Mouse (Mus musculus) CH12.LX (cell line): Measurements from ENCODE around the gene Fads3. TPM values are rescaled to one million over a fixed set of nuclear protein-coding genes. Genes with fewer than 3 reads are reported as not detected.

Experiments
- DNase-seq: peaks from one replicate; pipeline ENCODE4 v3.0.0-alpha.2; 2013; ENCODE audit errors: extremely low read depth
- H3K27ac ChIP-seq: 2 replicates; pipeline ENCODE4 v1.5.1; 2012; ENCODE audit warnings: low read depth, mild to moderate bottlenecking, control low read depth, moderate library complexity; ENCODE audit not compliant: insufficient read depth
- H3K27me3 ChIP-seq: replicated peaks from 2 replicates; pipeline ENCODE3; 2012; ENCODE audit warnings: inconsistent platforms
- H3K36me3 ChIP-seq, 2 experiments: replicated peaks in 1 of 2; 2 replicates each; pipeline versions ENCODE3 to v1.6.1; 2012; ENCODE audit warnings: inconsistent platforms in 1 of 2, low read length in 1 of 2, mild to moderate bottlenecking in 1 of 2, mixed read lengths in 1 of 2, moderate library complexity in 1 of 2; ENCODE audit not compliant: control insufficient read depth in 1 of 2, insufficient read depth in 1 of 2
- H3K4me1 ChIP-seq, 2 experiments: 2 replicates each; pipeline ENCODE4 v1.6.1; 2012; ENCODE audit warnings: inconsistent platforms in 1 of 2, moderate library complexity in 1 of 2; ENCODE audit not compliant: insufficient read depth in 2 of 2, control insufficient read depth in 1 of 2
- H3K4me2 ChIP-seq: 2 replicates; pipeline ENCODE4 v1.6.1; 2012; ENCODE audit warnings: low read depth, mild to moderate bottlenecking, control low read depth; ENCODE audit not compliant: poor library complexity, insufficient read depth, severe bottlenecking
- H3K4me3 ChIP-seq, 3 experiments: fragments of 150-350 bp in 1 of 3; sonication (generic) in 1 of 3; replicated peaks in 1 of 3; 2 replicates each; pipeline versions ENCODE3 to v1.5.1; 2011 to 2012; ENCODE audit warnings: low read depth in 2 of 3, low read length in 2 of 3, mild to moderate bottlenecking in 2 of 3, moderate library complexity in 2 of 3, control low read depth in 1 of 3, improper control_type of control experiment in 1 of 3, inconsistent platforms in 1 of 3, mixed read lengths in 1 of 3; ENCODE audit not compliant: poor library complexity in 1 of 3
- H3K79me2 ChIP-seq: replicated peaks from 2 replicates; pipeline ENCODE4 v1.6.1; 2012; ENCODE audit warnings: mild to moderate bottlenecking, moderate library complexity; ENCODE audit not compliant: control insufficient read depth, poor library complexity, insufficient read depth, severe bottlenecking; ENCODE audit errors: extremely low read depth
- H3K9ac ChIP-seq: 2 replicates; pipeline ENCODE4 v1.6.1; 2012; ENCODE audit warnings: low read depth, mild to moderate bottlenecking, control low read depth, moderate library complexity; ENCODE audit not compliant: insufficient read depth
- H3K9me3 ChIP-seq: replicated peaks from 2 replicates; pipeline ENCODE3; 2012; ENCODE audit warnings: low read length, inconsistent platforms, mixed read lengths
- CHD1 ChIP-seq: IDR thresholded peaks from 2 replicates; pipeline ENCODE4 v1.6.1; 2012; ENCODE audit warnings: low read depth, low read length, improper control_type of control experiment, inconsistent platforms
- CTCF ChIP-seq, 2 experiments: IDR thresholded peaks in 1 of 2; conservative IDR thresholded peaks in 1 of 2; 2 replicates each; pipeline ENCODE4 v1.5.1; 2011 to 2012; ENCODE audit warnings: low read depth in 2 of 2, low read length in 2 of 2, improper control_type of control experiment in 1 of 2, inconsistent platforms in 1 of 2, mild to moderate bottlenecking in 1 of 2, moderate library complexity in 1 of 2
- E2F4 ChIP-seq: IDR thresholded peaks from 2 replicates; pipeline ENCODE4 v1.6.1; 2011; ENCODE audit warnings: low read depth, low read length, improper control_type of control experiment; ENCODE audit not compliant: insufficient replicate concordance
- HCFC1 ChIP-seq: IDR thresholded peaks from 2 replicates; pipeline ENCODE4 v1.6.1; 2012; ENCODE audit warnings: low read depth, mild to moderate bottlenecking, inconsistent platforms, low read length, improper control_type of control experiment
- JUN ChIP-seq: IDR thresholded peaks from 2 replicates; pipeline ENCODE4 v1.6.1; 2011; ENCODE audit warnings: low read depth, mild to moderate bottlenecking, low read length, improper control_type of control experiment, moderate library complexity; ENCODE audit not compliant: insufficient read depth
- KAT2A ChIP-seq: IDR thresholded peaks from 2 replicates; pipeline ENCODE4 v1.6.1; 2012; ENCODE audit warnings: low read length, improper control_type of control experiment, inconsistent platforms; ENCODE audit not compliant: insufficient replicate concordance
- MAFK ChIP-seq: IDR thresholded peaks from 2 replicates; pipeline ENCODE4 v1.6.1; 2011; ENCODE audit warnings: low read length, improper control_type of control experiment; ENCODE audit not compliant: insufficient replicate concordance
- MAX ChIP-seq: IDR thresholded peaks from 2 replicates; pipeline ENCODE4 v1.6.1; 2011; ENCODE audit warnings: low read length, improper control_type of control experiment
- MAZ ChIP-seq: IDR thresholded peaks from 2 replicates; pipeline ENCODE4 v1.6.1; 2012; ENCODE audit warnings: low read depth, mild to moderate bottlenecking, inconsistent platforms, low read length, improper control_type of control experiment, moderate library complexity
- MXI1 ChIP-seq: IDR thresholded peaks from 2 replicates; pipeline ENCODE4 v1.6.1; 2011; ENCODE audit warnings: mild to moderate bottlenecking, low read depth, low read length, improper control_type of control experiment
- MYC ChIP-seq: IDR thresholded peaks from 2 replicates; pipeline ENCODE4 v1.6.1; 2011; ENCODE audit warnings: low read depth, mild to moderate bottlenecking, improper control_type of control experiment, low read length
- NRF1 ChIP-seq: IDR thresholded peaks from 2 replicates; pipeline ENCODE4 v1.6.1; 2014; ENCODE audit warnings: low read depth, mild to moderate bottlenecking, inconsistent platforms, low read length, improper control_type of control experiment, moderate library complexity
- PAX5 ChIP-seq: IDR thresholded peaks from 2 replicates; pipeline ENCODE4 v1.6.1; 2012; ENCODE audit warnings: low read length, inconsistent platforms, mixed read lengths
- POLR2AphosphoS2 ChIP-seq: IDR thresholded peaks from 2 replicates; pipeline ENCODE4 v1.6.1; 2011; ENCODE audit warnings: low read depth, low read length, improper control_type of control experiment
- RAD21 ChIP-seq: IDR thresholded peaks from 2 replicates; pipeline ENCODE4 v1.6.1; 2011; ENCODE audit warnings: low read depth, mild to moderate bottlenecking, low read length, improper control_type of control experiment, moderate library complexity
- RCOR1 ChIP-seq: conservative IDR thresholded peaks from 2 replicates; pipeline ENCODE4 v1.6.1; 2012; ENCODE audit warnings: low read depth, mild to moderate bottlenecking, inconsistent platforms, low read length, improper control_type of control experiment
- SIN3A ChIP-seq: IDR thresholded peaks from 2 replicates; pipeline ENCODE4 v1.6.1; 2012; ENCODE audit warnings: low read length, improper control_type of control experiment, inconsistent platforms
- SMC3 ChIP-seq: IDR thresholded peaks from 2 replicates; pipeline ENCODE4 v1.6.1; 2011; ENCODE audit warnings: low read depth, low read length, improper control_type of control experiment
- TBP ChIP-seq: conservative IDR thresholded peaks from 2 replicates; pipeline ENCODE4 v1.6.1; 2011; ENCODE audit warnings: low read depth, low read length, improper control_type of control experiment
- USF1 ChIP-seq: IDR thresholded peaks from 2 replicates; pipeline ENCODE4 v1.6.1; 2014; ENCODE audit warnings: low read depth, mild to moderate bottlenecking, inconsistent platforms, low read length, improper control_type of control experiment
- USF2 ChIP-seq: conservative IDR thresholded peaks from 2 replicates; pipeline ENCODE4 v1.6.1; 2011; ENCODE audit warnings: low read depth, low read length, improper control_type of control experiment
- ZMIZ1 ChIP-seq: IDR thresholded peaks from 2 replicates; pipeline ENCODE4 v1.6.1; 2012; ENCODE audit warnings: low read depth, mild to moderate bottlenecking, inconsistent platforms, low read length, improper control_type of control experiment
- dilution Hi-C: fragments of 300-500 bp; cut with MboI; formaldehyde crosslinking; loops from 2 replicates; pipeline ENCODE4 v1.14.3; 2020; ENCODE audit warnings: low sequenced_read_pairs; ENCODE audit not compliant: extremely low pct_unique_long_range_greater_than_20kb, extremely low pct_ligation_motif_present
- in situ Hi-C: fragments of 300-500 bp; cut with MboI; formaldehyde crosslinking; loops from 3 replicates; pipeline ENCODE4 v1.14.3; 2019; ENCODE audit warnings: low sequenced_read_pairs, low pct_ligation_motif_present, low pct_unique_long_range_greater_than_20kb, mixed read lengths
- polyA plus RNA-seq: library from polyadenylated mRNA; unstranded; fragments of >175 nt; gene quantifications from 2 replicates; pipeline ENCODE4 v1.2.1, GENCODE M21; 2012; ENCODE audit warnings: low read depth; ENCODE audit not compliant: insufficient read length
- total RNA-seq, 2 experiments: library from RNA; depleted of rRNA; stranded (reverse); fragments of 300-350 nt in 1 of 2; fragments of >200 nt in 1 of 2; gene quantifications; 2 replicates each; pipeline ENCODE4 v1.2.3; 2012 to 2014

Gene Fads3
- total and polyA plus RNA-seq, 3 experiments, result 0.29 to 1.1 TPM; not detected in 1

GRCm38 (mm10) chr19:10014824-10015223 lies 26.5 kb upstream of the Fads3 start:
- no peak overlapping the region for H3K4me2 ChIP-seq
- H3K27me3 ChIP-seq, result peaks cover 48% of the 10 kb centered on the region
- in situ Hi-C loops, result no loop called here
- no peak for TF ChIP-seq JUN
- TF ChIP-seq PAX5, result no peak
- no peak for TF ChIP-seq CHD1
- no peak for TF ChIP-seq SIN3A
- TF ChIP-seq HCFC1, result no peak
- no peak for TF ChIP-seq ZMIZ1
- no peak for TF ChIP-seq USF1
- TF ChIP-seq TBP, result no peak
- no peak for TF ChIP-seq MAFK
- TF ChIP-seq E2F4, result no peak
- TF ChIP-seq MAX, result no peak
- TF ChIP-seq, all 38 proteins: peak for 0
- Histone ChIP-seq H3K4me1 (peaks cover 6 to 12% of the 10 kb centered on the region in 2 experiments), H3K9me3 (no peaks in the 10 kb centered on the region), H3K36me3 (no peaks in the 10 kb centered on the region), H3K27ac (no peak overlapping the region), H3K9ac (no peak overlapping the region), H3K4me3 (no peak overlapping the region), H3K79me2 (no peaks in the 10 kb centered on the region)
- no peak for DNase-seq
- dilution Hi-C loops, result no loop called here

DNA sequence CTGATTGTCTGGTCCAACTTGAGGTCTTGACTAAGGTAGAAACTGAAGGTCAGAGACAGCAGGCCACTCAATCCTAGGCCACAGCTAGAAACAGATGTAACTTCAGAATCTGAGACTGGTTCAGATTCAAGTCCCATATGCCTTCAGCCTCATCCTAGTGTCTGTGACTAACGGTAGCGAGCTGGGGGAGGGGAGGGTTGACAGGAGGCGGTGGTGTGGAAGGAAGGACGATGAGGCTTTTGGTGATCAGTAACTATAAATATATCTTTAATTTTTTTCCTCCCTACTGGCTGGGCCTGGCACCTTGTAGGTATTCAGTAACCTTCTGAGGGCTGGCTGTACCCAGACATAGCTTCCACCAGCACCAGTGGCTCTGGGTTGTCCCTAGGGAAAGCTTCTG lies 25.9 kb upstream of the Fads3 start:
- peaks cover 6 to 12% of the 10 kb centered on the region in 2 experiments for H3K4me1 ChIP-seq
- in situ Hi-C loops, result no loop called here
- no peak overlapping the region for H3K4me2 ChIP-seq
- no peak overlapping the region for H3K4me3 ChIP-seq
- H3K27me3 ChIP-seq, result peaks cover 44% of the 10 kb centered on the region
- H3K27ac ChIP-seq, result no peak overlapping the region
- H3K9me3 ChIP-seq, result no peaks in the 10 kb centered on the region
- H3K9ac ChIP-seq, result no peak overlapping the region
- no peaks in the 10 kb centered on the region for H3K79me2 ChIP-seq
- H3K36me3 ChIP-seq, result no peaks in the 10 kb centered on the region
- no peak for DNase-seq
- dilution Hi-C loops, result no loop called here
- TF ChIP-seq TBP (no peak), SMC3 (no peak), RAD21 (no peak)

- Histone ChIP-seq H3K4me1 (peaks cover 6 to 12% of the 10 kb centered on the region in 2 experiments), H3K9ac (no peak overlapping the region), H3K36me3 (no peaks in the 10 kb centered on the region), H3K27ac (no peak overlapping the region), H3K9me3 (no peaks in the 10 kb centered on the region), H3K79me2 (no peaks in the 10 kb centered on the region), H3K27me3 (peaks cover 41% of the 10 kb centered on the region), H3K4me3 (no peak overlapping the region), H3K4me2 (no peak overlapping the region)
- TF ChIP-seq PAX5, result no peak
- TF ChIP-seq JUN, result no peak
- no peak for TF ChIP-seq CHD1
- TF ChIP-seq NRF1, result no peak
- no peak for TF ChIP-seq SIN3A
- TF ChIP-seq TBP, result no peak
- TF ChIP-seq KAT2A, result no peak
- no peak for TF ChIP-seq MYC
- TF ChIP-seq E2F4, result no peak
- TF ChIP-seq CTCF (conservative IDR thresholded peaks at IDR 0.05 in 1 of 2, IDR thresholded peaks at IDR 0.05 in 1 of 2; ENCODE audit: low read depth in 2 of 2, low read length in 2 of 2), result no peak
- TF ChIP-seq USF2, result no peak
- TF ChIP-seq POLR2AphosphoS2, result no peak
- TF ChIP-seq SMC3, result no peak
- TF ChIP-seq MAZ, result no peak
- no peak for TF ChIP-seq RCOR1
- TF ChIP-seq MXI1, result no peak
- no peak for TF ChIP-seq RAD21
- TF ChIP-seq USF1, result no peak
- dilution Hi-C loops, result no loop called here
- in situ Hi-C loops, result no loop called here
- no peak for DNase-seq
These were observed 25.2 kb upstream of the Fads3 start for GRCm38 (mm10) chr19:10016151-10016550.
